Mouse (Mus musculus) splenic B cell, adult 2 months (primary cell): Measurements from ENCODE around the gene Evi2b.
A peak's percentile ranks its signal among the peaks of the same experiment; 100 is the strongest.

Source experiments
- DNase-seq: peaks from one replicate; pipeline ENCODE4 v3.0.0-alpha.2; 2011; ENCODE audit warnings: low read depth, low spot score
- H3K27me3 ChIP-seq: 2 replicates; pipeline ENCODE4 v1.6.1; 2012; ENCODE audit warnings: mild to moderate bottlenecking, low read length, moderate library complexity, mixed read lengths; ENCODE audit not compliant: control insufficient read depth, poor library complexity, insufficient read depth, severe bottlenecking
- H3K36me3 ChIP-seq: 2 replicates; pipeline ENCODE4 v1.6.1; 2012; ENCODE audit warnings: mild to moderate bottlenecking, low read length, moderate library complexity, mixed read lengths; ENCODE audit not compliant: control insufficient read depth, poor library complexity, insufficient read depth, severe bottlenecking

Gene Evi2b

DNA sequence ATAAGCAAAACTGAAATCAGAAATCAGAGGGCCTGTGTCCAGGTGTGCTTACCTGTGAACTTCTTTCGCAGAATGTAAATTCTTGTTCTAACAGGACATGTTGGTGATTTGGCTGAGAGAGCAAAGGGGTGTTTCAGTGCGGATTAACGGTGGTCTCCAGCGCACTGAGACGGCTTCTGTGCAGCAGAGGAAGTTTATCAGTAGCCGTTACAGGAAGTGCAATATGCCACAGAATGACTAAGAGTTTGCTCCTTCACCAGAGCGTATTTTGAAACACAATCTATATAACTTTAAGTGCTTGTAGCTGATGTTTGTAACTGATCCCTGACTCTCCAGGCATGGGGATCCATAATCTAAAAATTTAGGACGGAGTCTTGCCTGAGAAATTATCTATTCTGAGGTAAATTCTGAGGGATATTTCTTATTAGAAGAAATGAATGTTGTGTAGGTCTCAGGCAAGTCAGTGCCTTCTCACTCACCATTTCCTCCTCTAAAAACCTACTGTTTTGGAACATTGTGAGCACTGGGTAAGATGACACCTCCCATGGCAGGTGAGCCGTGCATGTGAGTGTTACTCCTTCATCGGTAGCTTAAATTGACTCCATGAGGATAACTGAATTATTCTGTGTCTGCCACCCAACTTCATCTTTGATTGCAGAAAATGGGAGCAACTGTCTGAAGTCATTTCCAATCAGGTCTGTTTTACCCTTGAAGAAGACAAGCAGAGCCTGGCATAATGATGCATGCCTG lies at the start of gene Evi2b:
TSS of gene Evi2b (minus strand) at position 203 of the 750 bp plus-strand sequence.
- peak; percentile 70 for DNase-seq
- peaks cover 2% of the 10 kb centered on the region for H3K36me3 ChIP-seq
- no peaks in the 10 kb centered on the region for H3K27me3 ChIP-seq

DNA sequence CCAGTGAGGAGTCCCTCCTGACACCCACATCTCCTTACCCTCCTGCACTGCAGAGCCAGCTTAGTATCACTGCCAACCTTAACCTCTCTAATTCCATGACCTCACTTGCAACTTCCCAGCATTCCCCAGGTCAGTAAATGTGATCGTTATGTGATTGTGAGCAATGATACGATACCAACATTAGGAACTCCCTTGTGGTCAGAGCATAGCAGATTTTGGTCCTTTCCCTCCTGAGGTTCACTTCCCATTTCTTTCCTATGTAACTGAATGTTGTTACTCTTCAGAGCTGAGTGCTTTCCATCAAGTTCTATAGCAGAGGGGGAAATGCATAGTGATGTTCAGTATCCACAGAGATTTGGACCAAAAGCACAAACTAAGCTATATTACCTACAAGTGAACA lies 46.8 kb upstream of the Evi2b start:
- DNase-seq = no peak
- Histone ChIP-seq H3K36me3 (peaks cover 20% of the 10 kb centered on the region), H3K27me3 (no peaks in the 10 kb centered on the region)

DNA sequence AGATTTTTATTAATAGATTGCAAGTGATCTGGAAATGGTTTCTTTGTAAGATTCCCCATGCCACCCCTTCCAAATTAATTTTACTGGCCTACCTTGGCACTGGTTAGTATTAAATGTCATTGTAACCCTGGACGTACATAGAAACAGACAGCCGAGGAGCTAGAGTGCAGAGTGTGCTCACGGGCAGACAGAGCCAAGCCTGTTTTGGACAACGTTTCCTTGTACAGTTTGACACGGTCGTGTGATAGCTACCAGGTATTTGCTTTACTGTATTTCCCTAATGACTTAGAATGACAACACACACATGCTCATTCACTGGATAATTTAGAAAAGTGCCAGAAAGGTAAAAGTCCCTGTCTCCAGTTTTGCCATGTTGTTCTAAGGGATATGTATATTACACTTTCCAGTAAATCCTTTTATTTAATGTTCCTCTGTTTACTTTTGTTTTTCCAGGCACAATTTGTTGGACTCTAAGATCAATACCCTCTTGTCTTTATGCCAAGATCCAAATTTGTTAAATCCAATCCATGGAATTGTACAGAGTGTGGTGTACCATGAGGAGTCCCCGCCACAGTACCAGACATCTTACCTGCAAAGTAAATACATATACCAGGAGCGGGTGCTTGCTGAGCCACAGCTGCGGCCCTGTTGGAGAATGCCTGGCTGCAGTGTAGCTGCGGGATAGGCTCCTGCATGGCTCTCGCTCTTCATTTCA lies 44.8 kb upstream of the Evi2b start:
- no peak for DNase-seq
- no peaks in the 10 kb centered on the region for H3K27me3 ChIP-seq
- peaks cover 20% of the 10 kb centered on the region for H3K36me3 ChIP-seq

DNA sequence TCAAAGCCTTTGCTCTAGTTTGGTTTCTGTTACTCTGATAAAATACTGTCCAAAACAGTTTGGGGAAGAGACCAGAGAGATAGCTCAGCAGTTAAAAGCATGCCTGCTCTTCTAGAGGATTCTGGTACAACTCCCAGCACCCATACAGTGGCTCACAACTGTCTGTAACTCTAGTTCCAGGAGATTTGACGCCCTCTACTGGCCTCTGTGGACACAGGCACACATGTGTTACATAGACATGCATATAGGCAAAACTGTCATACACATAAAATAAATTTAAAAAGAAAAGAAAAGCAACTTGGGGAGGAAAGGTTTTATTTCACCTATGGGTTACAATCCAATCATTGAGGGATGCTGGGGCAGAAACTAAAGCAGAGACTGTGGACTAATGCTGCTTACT lies 43.4 kb upstream of the Evi2b start:
- no peak for DNase-seq
- H3K36me3 ChIP-seq = peaks cover 20% of the 10 kb centered on the region
- H3K27me3 ChIP-seq = no peaks in the 10 kb centered on the region

DNA sequence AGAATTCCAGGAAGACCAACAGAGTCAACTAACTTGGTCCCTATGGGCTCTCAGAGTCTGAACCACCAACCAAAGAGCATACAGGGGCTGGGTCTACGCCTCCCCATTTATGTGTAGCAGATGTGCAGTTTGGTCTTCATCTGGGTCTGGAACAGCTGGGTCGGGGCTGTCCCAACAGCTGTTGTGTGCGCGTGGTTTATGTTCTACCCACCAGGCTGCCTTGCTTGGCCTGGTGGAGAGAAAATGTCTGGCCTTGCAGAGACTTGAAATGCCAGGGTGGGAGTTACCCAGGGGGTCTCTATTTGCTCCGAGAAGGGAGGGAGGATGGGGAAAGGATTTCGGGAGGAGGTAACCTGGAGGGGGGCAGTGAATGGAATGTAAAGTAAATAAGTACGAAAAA lies 39.9 kb upstream of the Evi2b start:
- H3K36me3 ChIP-seq = peaks cover 14% of the 10 kb centered on the region
- DNase-seq = no peak
- no peaks in the 10 kb centered on the region for H3K27me3 ChIP-seq

DNA sequence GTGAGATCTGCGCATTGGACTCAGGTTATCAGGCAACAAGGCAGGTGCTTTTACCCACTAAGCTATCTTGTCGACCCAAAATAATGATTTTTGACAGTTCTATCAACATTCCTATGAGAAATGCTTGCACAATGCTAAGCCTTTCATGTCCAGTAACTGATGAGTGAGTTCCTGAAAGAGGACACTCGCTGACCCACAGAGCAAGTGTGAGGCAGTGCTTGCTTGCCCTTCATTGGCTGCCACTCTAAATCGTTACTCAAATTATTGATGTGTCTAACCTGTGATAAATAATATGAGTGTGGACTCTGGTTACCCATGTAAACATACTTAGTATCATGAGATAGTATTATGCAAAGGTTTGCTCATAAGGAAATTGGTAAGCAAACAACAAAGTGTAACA lies 37.0 kb upstream of the Evi2b start:
- no peaks in the 10 kb centered on the region for H3K27me3 ChIP-seq
- DNase-seq = no peak

DNA sequence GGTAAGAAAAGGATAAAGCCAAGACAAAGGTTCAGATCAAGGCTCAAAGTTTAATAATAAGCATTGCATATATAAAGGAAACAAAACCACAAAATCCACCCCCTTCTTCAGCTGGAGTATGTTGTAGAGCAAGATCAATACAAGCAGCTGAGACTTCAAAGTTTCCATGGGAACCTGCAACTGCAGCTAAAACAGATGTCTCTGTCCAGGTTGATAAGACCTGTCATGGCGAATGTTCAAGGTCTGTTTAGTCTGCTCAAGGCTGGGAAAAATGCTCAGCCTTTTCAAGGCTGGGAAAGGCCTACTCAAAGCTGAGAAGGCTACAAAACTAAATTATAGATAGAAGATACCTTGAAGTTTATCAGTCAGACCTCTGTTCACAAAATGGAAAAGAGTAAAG lies 29.1 kb upstream of the Evi2b start:
- no peak for DNase-seq
- H3K36me3 ChIP-seq = peaks cover 14% of the 10 kb centered on the region
- H3K27me3 ChIP-seq = no peaks in the 10 kb centered on the region

More for the DNA sequence above, 37.0 kb upstream of the Evi2b start:
- H3K36me3 ChIP-seq = peaks cover 6% of the 10 kb centered on the region; the same call in 1 of the 2 replicates

DNA sequence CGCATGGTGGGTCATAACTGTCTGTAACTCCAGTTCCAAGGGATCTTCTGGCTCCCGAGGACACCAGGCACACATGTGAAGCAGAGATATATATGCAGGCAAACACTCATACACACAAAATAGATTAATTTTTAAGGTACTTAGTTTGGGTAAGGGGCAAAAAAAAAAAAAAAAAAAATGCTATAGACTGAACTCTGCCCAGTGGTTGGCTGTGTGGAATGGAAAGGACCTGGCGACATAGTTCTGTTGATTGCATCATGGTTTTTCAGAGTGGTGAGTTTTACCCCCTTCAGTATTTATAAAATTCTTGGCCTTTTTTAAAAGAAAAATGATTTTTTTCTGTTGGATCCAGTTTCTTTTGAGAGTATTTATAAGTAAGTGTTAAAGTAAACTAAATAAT lies 12.7 kb upstream of the Evi2b start:
- H3K36me3 ChIP-seq = peaks cover 2% of the 10 kb centered on the region; the same call in 1 of the 2 replicates
- no peaks in the 10 kb centered on the region for H3K27me3 ChIP-seq
- no peak for DNase-seq

DNA sequence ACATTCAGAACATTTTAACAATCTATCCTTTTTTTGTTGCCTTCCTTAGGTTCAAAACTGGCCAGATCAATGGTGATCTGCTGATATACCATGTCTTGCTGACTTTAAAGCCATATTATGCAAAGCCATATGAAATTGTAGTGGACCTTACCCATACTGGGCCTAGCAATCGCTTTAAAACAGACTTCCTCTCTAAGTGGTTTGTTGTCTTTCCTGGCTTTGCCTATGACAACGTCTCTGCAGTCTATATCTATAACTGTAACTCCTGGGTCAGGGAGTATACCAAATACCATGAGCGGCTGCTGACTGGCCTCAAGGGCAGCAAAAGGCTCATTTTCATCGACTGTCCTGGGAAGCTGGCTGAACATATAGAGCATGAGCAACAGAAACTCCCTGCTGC lies 12.0 kb upstream of the Evi2b start:
- peaks cover 2% of the 10 kb centered on the region; the same call in 1 of the 2 replicates for H3K36me3 ChIP-seq
- DNase-seq = no peak

DNA sequence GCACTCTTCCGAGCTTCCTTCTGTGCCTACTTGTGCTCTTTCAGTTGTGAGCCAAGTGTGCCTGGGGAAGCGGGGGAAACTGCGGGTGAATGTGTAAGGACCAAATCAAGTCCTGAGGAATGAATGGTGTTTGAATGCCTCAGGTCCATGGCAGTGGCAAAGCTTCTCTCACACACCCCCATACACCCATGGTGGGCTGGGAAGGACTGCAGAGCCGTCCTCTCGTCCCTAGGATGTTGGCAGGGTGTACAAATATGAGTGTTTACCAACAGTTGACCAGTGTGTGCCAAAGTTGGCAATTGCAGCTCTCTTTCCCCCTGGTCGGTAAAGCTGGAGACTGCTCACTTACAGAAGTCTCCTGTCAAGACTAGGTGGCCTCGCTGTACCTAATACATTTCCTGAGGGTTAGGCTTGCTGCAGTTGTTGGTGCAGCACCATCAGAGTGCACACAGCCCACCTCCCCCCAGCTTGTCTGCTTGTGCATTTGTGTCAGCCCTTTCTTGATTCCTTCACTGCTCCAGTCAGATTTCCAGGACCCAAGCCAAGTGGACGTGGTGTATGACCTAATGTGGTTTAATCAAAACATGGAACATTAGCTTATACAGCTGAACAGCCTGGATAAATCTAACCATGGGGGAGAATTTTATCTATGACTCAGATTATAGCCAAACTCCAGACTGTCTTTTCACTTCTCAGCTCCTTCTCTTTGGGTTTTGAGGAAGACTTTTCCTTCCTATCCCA lies 10.6 kb upstream of the Evi2b start:
- no peaks in the 10 kb centered on the region for H3K27me3 ChIP-seq
- H3K36me3 ChIP-seq = peaks cover 2% of the 10 kb centered on the region; the same call in 1 of the 2 replicates
- no peak for DNase-seq

More for the DNA sequence above, 12.0 kb upstream of the Evi2b start:
- no peaks in the 10 kb centered on the region for H3K27me3 ChIP-seq

DNA sequence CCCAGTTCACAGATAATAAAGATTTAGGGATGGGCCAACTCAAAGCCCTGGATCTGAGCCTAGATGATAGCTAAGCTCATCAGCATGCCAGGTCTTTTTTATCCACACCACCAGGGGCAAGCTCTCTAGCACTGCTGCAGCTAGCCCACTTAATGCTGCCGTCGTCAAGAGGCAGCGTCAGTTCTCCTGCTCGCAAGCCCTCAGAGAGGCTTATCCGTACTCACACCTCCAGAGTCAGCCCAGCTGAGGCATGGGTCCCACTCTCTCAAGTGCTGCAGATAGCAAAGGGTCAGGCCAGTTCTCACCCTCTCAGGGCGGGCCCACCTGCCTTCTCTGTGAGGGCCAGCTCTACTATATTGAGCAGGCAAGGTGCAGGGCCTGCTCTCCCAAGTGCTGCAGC lies 9.7 kb upstream of the Evi2b start:
- Histone ChIP-seq H3K36me3 (peaks cover 2% of the 10 kb centered on the region; the same call in 1 of the 2 replicates), H3K27me3 (no peaks in the 10 kb centered on the region)
- no peak for DNase-seq

DNA sequence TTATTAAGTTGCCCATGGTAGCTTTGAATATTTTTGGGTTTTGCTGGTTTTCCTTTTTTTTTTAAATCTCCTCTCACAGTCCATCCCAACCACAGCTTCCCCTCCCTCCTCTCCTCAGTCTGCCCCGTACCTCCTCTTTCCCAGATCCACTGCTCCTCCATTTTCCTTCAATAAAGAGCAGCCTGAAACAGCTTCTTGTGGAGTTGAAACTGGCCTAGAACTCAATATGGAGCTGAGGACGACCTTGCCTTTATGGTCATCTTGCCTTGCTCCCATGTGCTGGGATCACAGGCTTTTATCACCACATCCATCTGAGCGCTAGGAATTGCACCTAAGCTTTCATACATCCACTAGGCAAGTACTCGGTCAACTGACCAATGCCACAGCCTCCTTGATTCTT lies 7.9 kb upstream of the Evi2b start:
- no peak for DNase-seq
- H3K27me3 ChIP-seq = no peaks in the 10 kb centered on the region
- H3K36me3 ChIP-seq = no peaks in the 10 kb centered on the region; the same call in 1 of the 2 replicates

DNA sequence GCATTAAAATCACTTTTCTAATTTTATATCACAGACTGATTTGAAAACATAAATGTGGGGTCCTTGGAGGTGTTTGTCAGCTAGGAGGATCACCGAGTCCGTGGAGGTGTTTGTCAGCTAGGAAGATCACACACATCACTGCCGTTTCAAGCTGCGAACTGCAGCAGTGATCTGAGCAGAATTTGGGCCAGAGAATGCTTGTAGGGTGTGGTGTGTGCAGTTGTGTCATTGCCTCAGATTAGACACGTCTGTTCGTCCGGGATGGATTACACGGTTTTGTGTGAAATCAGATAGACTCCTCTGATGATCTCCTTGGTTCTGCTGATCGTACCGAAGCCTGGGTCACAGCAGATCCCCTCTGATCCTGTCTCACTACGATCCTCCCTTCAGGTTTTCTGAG lies 7.2 kb upstream of the Evi2b start:
- Histone ChIP-seq H3K36me3 (peaks cover 2% of the 10 kb centered on the region), H3K27me3 (no peaks in the 10 kb centered on the region)
- DNase-seq = no peak

DNA sequence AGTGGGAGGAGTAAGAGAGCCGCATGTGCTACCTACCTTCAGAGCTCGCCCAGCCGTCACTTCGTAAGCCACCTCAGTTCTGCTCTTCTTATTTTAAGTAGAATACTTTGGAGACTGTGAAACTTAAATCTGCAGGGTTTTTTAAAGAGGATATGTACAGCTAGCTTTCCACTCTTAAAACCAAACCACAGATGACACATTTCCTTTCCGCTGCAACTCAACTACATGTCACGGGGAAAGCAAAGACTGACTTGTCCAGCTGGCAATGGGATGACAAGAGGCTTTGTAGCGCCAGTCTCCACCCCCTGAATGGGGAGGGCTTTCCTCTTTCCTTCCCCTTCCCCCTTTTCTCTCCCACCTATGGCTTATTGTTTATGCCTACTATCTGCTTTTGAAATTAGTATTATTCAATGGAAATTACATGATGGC lies 6.8 kb upstream of the Evi2b start, which contains the start of the genes Evi2 and Evi2a:
TSS of gene Evi2 (minus strand) at position 257 of the 429 bp plus-strand sequence.
TSS of gene Evi2a (minus strand) at position 277 of the 429 bp plus-strand sequence.
- peak; percentile 84 for DNase-seq
- no peaks in the 10 kb centered on the region for H3K27me3 ChIP-seq
- peaks cover 2% of the 10 kb centered on the region for H3K36me3 ChIP-seq
